Mouse (Mus musculus): ENCODE results near the gene Clba1.

DNA sequence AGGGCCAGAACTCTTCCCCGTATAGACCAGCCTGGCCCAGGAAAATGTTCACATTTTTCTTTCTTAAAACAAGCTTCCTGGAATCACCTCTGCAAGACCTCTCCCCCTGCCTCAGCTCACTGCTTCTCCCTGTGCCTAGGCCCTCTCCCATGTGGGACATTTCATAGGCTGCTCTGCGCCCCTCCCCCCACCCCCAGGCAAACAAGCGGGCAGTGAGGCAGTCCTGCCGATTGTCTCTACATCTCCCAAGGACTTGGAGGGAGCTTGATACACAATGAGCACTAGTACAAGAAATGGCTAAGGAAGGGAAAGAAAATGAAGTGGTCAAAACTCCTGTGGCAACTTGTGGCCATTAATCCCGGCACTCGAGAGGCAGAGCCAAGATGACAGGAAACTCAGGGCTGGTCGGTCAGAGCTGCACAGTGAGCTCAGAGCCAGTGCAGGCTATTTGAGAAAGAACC is 14.4 kb upstream of the Clba1 start:
- TF ChIP-seq POLR2A (IDR thresholded peaks at IDR 0.05; ENCODE audit: extremely low read depth, insufficient read depth, low read length) (no peak), CTCF (IDR thresholded peaks at IDR 0.05; ENCODE audit: extremely low read depth, insufficient read depth, low read length) (no peak)

Data from cortical plate, adult 2 months (tissue).